Mouse (Mus musculus) cortical plate, adult 2 months (tissue): Measurements from ENCODE around the gene Palld.

Experiments
- CTCF ChIP-seq: fragments of 200-500 bp; IDR thresholded peaks from 2 replicates; pipeline ENCODE4 v1.5.1; 2011; ENCODE audit warnings: mild to moderate bottlenecking, control low read depth, low read length; ENCODE audit not compliant: insufficient read depth; ENCODE audit errors: extremely low read depth
- POLR2A ChIP-seq: fragments of 200-500 bp; IDR thresholded peaks from 2 replicates; pipeline ENCODE4 v1.6.1; 2011; ENCODE audit warnings: mild to moderate bottlenecking, low read length, control low read depth; ENCODE audit not compliant: insufficient read depth; ENCODE audit errors: extremely low read depth

GRCm38 (mm10) chr8:61684280-61684939 lies 218.1 kb downstream of the Palld start:
- TF ChIP-seq CTCF (no peak), POLR2A (no peak)
